ENCODE assay signal across 13 mouse cellular contexts in genomic region chr13:112871500-112872266, GRCm38 (mm10). TPM values are rescaled to one million over a fixed set of nuclear protein-coding genes. Genes with fewer than 3 reads are reported as not detected.
A peak's percentile ranks its signal among the peaks of the same experiment; 100 is the strongest.
DNase-seq lines count a peak whose midpoint lies in the region; ATAC-seq and TF ChIP-seq lines count a peak whose summit lies in the region.
"Had no signal": no experiment of that assay in that cellular context is flagged by ENCODE, and none has a peak within 500 bp of the region (broad histone marks: within the 10 kb centered on the region; RNA-seq: fewer than 3 reads in every experiment).

No protein-coding gene starts in this region.

- H3K9ac ChIP-seq in liver, embryonic 11.5 days (ENCODE audit: low read depth, low read length): no peak overlapping the region
- H3K9ac ChIP-seq in hindbrain, postnatal 0 days (replicated peaks; ENCODE audit: low read length): no peak overlapping the region
- no peak overlapping the region for H3K9ac ChIP-seq in forebrain, embryonic 13.5 days
- H3K9ac ChIP-seq: hindbrain, embryonic 13.5 days; lung, embryonic 15.5 days had no signal

- peaks cover 8% of the 10 kb centered on the region for H3K4me1 ChIP-seq in liver, embryonic 11.5 days (replicated peaks; ENCODE audit: control insufficient read depth, insufficient read depth, low read length)
- no peaks in the 10 kb centered on the region for H3K4me1 ChIP-seq in hindbrain, postnatal 0 days (ENCODE audit: insufficient read depth, low read length)
- H3K4me1 ChIP-seq in forebrain, embryonic 13.5 days: no peaks in the 10 kb centered on the region
- H3K4me1 ChIP-seq: hindbrain, embryonic 13.5 days; lung, embryonic 15.5 days had no signal

- peak; percentile 21 for DNase-seq in layer of hippocampus, adult 11-12 months (ENCODE audit: low spot score)
- DNase-seq in layer of hippocampus, adult 18-20 months (ENCODE audit: low spot score in 2 of 2): no peak
- DNase-seq in adrenal gland, postnatal 14 days: peak; percentile 49
- no peak for DNase-seq in liver, embryonic 11.5 days (ENCODE audit: low spot score)
- DNase-seq in hindbrain, postnatal 0 days (ENCODE audit: low spot score): no peak
- DNase-seq: cerebellum, adult 8-10 months; heart, adult 18-20 months; kidney, adult 9 months had no signal

- no peak for TF ChIP-seq CTCF in hindbrain, postnatal 0 days (IDR thresholded peaks at IDR 0.05; ENCODE audit: low read depth)

- H3K27ac ChIP-seq in liver, embryonic 11.5 days (ENCODE audit: low read depth, low read length): peak overlapping the region; percentile 21
- no peak overlapping the region for H3K27ac ChIP-seq in hindbrain, postnatal 0 days
- H3K27ac ChIP-seq in forebrain, embryonic 13.5 days: no peak overlapping the region
- H3K27ac ChIP-seq: hindbrain, embryonic 13.5 days; layer of hippocampus, adult 2 months; lung, embryonic 15.5 days had no signal

- no peaks in the 10 kb centered on the region for H3K9me3 ChIP-seq in liver, embryonic 11.5 days (ENCODE audit: control insufficient read depth, low read length)
- H3K9me3 ChIP-seq in hindbrain, postnatal 0 days (ENCODE audit: low read length): no peaks in the 10 kb centered on the region
- H3K9me3 ChIP-seq in forebrain, embryonic 13.5 days (replicated peaks): no peaks in the 10 kb centered on the region
- H3K9me3 ChIP-seq: hindbrain, embryonic 13.5 days; lung, embryonic 15.5 days had no signal

- H3K27me3 ChIP-seq in liver, embryonic 11.5 days (replicated peaks; ENCODE audit: control insufficient read depth, insufficient read depth, low read length): no peaks in the 10 kb centered on the region
- H3K27me3 ChIP-seq in hindbrain, postnatal 0 days (ENCODE audit: insufficient read depth, low read length): no peaks in the 10 kb centered on the region
- H3K27me3 ChIP-seq in forebrain, embryonic 13.5 days: no peaks in the 10 kb centered on the region
- H3K27me3 ChIP-seq: hindbrain, embryonic 13.5 days; lung, embryonic 15.5 days had no signal

- H3K4me2 ChIP-seq in liver, embryonic 11.5 days: peak overlapping the region; percentile 20; the same call in 1 of the 2 replicates
- H3K4me2 ChIP-seq in hindbrain, postnatal 0 days (ENCODE audit: low read depth, low read length): no peak overlapping the region
- H3K4me2 ChIP-seq in forebrain, embryonic 13.5 days: no peak overlapping the region
- H3K4me2 ChIP-seq: hindbrain, embryonic 13.5 days; lung, embryonic 15.5 days had no signal

- peaks cover 34% of the 10 kb centered on the region for H3K36me3 ChIP-seq in liver, embryonic 11.5 days (ENCODE audit: control insufficient read depth, insufficient read depth, low read length)
- H3K36me3 ChIP-seq in hindbrain, postnatal 0 days (ENCODE audit: insufficient read depth, low read length): peaks cover 56% of the 10 kb centered on the region
- peaks cover 87% of the 10 kb centered on the region for H3K36me3 ChIP-seq in forebrain, embryonic 13.5 days (ENCODE audit: poor library complexity, severe bottlenecking)

- 63% methylated on average over 17 of the region's 17 CpGs for WGBS in liver, embryonic 11.5 days
- 78% methylated on average over 17 of the region's 17 CpGs for WGBS in hindbrain, postnatal 0 days
- WGBS in forebrain, embryonic 13.5 days: 85% methylated on average over 17 of the region's 17 CpGs

- peak; percentile 93 for ATAC-seq in liver, embryonic 11.5 days (replicated peaks; ENCODE audit: low FRiP score)
- peak; percentile 13; the same call in 1 of the 2 replicates for ATAC-seq in monocyte, adult 5-6 weeks (replicated peaks; ENCODE audit: insufficient number of reproducible peaks, low FRiP score, low TSS enrichment, poor library complexity, severe bottlenecking)
- ATAC-seq in hindbrain, postnatal 0 days: no peak
- ATAC-seq in forebrain, embryonic 13.5 days: no peak

- H3K4me3 ChIP-seq in liver, embryonic 11.5 days (ENCODE audit: low read depth, low read length): no peak overlapping the region
- H3K4me3 ChIP-seq in hindbrain, postnatal 0 days (ENCODE audit: low read length): no peak overlapping the region
- no peak overlapping the region for H3K4me3 ChIP-seq in forebrain, embryonic 13.5 days
- H3K4me3 ChIP-seq: hindbrain, embryonic 13.5 days; layer of hippocampus, adult 2 months; lung, embryonic 15.5 days had no signal

RNA-seq across cellular contexts. Expression of gene Mtrex, which starts 55.5 kb away (rescaled TPM):
- total RNA-seq in layer of hippocampus, adult 18-20 months (2021): 10 to 100 TPM; 45.4 to 47.2 TPM
- total RNA-seq in adrenal gland, postnatal 14 days (2021): 39.6 and 45.3 TPM in 2 replicates
- polyA plus RNA-seq in liver, embryonic 11.5 days (2014; fragmentation: Nextera tagmentation; extraction: Ambion mirVana): 90.9 and 101 TPM in 2 replicates
- total RNA-seq in monocyte, adult 5-6 weeks (2017): 61.4 to 92.9 TPM (median 83.6 TPM) in 3 replicates
- 18.8 and 21.2 TPM in 2 replicates for total RNA-seq in hindbrain, postnatal 0 days (2014; rRNA removed)
- polyA plus RNA-seq in hindbrain, postnatal 0 days (2015; fragmentation: Nextera tagmentation; extraction: Ambion mirVana): 38.8 and 41.8 TPM in 2 replicates
- 72.0 and 76.7 TPM in 2 replicates for polyA plus RNA-seq in forebrain, embryonic 13.5 days (2015; fragmentation: Nextera tagmentation; extraction: Ambion mirVana)

RNA-seq across cellular contexts. Expression of gene Dhx29, which starts 55.6 kb away (rescaled TPM):
- 10 to 100 TPM; 25.2 to 26.4 TPM for total RNA-seq in layer of hippocampus, adult 18-20 months (2021)
- 15.4 and 18.2 TPM in 2 replicates for total RNA-seq in adrenal gland, postnatal 14 days (2021)
- 19.4 and 23.1 TPM in 2 replicates for polyA plus RNA-seq in liver, embryonic 11.5 days (2014; fragmentation: Nextera tagmentation; extraction: Ambion mirVana)
- total RNA-seq in monocyte, adult 5-6 weeks (2017): 20.5 to 31.6 TPM (median 22.8 TPM) in 3 replicates
- 15.2 and 15.7 TPM in 2 replicates for total RNA-seq in hindbrain, postnatal 0 days (2014; rRNA removed)
- 29.5 and 30.0 TPM in 2 replicates for polyA plus RNA-seq in hindbrain, postnatal 0 days (2015; fragmentation: Nextera tagmentation; extraction: Ambion mirVana)
- polyA plus RNA-seq in forebrain, embryonic 13.5 days (2015; fragmentation: Nextera tagmentation; extraction: Ambion mirVana): 29.8 and 30.8 TPM in 2 replicates

Comparison
In these comparisons a context has a peak if more than half of its experiments do, and no peak if none do; other contexts are left out.
1. DNase-seq: peak in layer of hippocampus, adult 11-12 months (single experiment) and adrenal gland, postnatal 14 days (single experiment); none in layer of hippocampus, adult 18-20 months (0 of 2), liver, embryonic 11.5 days (single experiment) and hindbrain, postnatal 0 days (single experiment).
2. ATAC-seq: peak in liver, embryonic 11.5 days (single experiment) and monocyte, adult 5-6 weeks (single experiment); none in hindbrain, postnatal 0 days (single experiment) and forebrain, embryonic 13.5 days (single experiment).